Mouse (Mus musculus) testis, postnatal 14 days (tissue): Measurements from ENCODE around the gene Galnt18.
A peak's percentile ranks its signal among the peaks of the same experiment; 100 is the strongest.

Source experiments
- DNase-seq: peaks from one replicate; pipeline ENCODE4 v3.0.0; 2021; ENCODE audit warnings: low spot score

The Galnt18 gene

DNA sequence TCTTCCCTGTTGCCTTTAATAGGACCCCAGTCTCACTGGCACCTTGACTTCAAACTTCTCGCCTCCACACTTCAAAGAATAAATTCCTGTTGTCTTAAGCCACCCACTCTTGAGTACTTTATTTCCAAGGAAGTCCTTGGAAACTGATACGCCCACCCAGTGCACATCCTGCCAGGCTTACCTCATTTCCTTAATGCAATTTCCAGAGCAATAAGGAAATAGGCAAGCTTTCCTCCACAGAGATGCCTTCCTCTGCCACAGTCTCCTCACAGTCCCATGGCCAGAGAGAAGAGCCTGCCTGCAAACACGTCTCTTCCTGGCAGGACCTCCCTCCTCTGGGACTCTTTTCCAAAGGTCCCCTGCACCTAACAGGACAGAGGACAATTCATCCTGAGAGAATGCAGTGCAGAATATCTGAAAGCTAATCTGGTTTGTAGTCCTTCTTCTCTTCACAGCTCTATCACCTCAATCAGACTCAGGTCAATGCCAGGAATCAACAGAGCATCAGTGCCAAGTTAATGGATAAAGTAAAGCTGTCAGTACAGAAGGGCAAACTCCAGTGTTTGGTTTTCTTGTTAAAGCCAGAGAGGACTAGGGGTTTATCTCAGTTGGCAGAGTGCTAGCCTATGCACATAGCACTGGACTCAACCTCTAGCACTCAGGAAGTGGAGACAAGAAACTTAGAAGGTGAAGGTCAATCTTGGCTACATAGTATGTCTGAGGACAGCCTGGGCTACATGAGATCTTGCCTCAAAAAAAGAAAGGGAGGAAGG is 65.8 kb downstream of the Galnt18 start:
- DNase-seq: no peak

DNA sequence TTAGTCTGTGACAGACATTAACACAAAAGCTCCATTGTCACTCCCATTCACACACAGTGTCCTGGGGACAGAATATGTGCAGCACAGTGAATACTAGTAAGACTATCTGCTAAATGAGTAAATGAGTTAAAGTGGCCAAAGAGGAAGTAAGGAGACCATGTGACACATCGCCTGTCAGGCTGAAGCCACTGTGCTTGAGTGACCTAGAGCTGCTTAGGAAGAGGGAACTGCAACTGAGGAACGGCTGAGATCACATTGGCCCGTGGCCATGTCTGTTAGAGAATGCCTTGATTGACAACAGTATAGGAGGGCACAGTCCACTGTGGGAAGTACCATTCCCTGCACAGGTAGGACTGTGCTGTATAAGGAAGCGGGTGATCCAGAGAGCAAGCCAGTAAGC is 67.0 kb downstream of the Galnt18 start:
- DNase-seq: no peak

DNA sequence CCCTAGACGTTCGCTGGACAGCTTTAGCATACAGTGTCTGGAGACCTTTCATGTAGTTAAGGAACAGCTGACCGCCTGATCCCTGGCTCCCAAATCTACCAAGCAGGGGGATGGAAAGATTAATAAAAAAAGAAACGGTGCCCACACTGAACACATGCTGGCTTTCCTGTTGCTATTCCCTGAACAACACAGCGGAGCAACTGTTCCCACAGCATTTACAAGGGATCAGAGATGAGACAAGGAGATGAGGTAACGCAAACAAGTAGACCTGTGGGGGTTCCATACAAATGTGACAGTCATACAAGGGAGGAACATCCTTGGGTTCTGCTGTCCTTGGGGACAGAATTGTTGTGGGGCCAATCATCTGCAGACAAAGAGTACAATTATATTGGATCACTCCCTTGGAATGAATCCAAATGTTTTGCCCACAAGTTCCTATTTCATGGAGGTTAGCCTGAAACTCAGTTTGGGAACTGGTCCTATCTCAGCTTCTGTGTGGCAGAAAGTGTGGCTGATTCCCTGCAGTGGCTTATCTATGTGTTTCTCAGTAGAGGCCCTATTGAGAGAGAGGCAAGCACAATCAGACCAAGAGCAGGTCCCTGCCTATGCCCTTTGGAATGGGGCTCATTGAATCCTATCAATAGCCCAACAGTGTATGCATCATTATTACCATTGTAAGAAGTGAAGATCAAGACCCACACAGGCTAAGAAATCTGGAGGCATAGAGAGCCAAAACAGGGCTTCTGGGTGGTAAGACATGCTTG is 68.5 kb downstream of the Galnt18 start:
- peak; percentile 54 for DNase-seq

DNA sequence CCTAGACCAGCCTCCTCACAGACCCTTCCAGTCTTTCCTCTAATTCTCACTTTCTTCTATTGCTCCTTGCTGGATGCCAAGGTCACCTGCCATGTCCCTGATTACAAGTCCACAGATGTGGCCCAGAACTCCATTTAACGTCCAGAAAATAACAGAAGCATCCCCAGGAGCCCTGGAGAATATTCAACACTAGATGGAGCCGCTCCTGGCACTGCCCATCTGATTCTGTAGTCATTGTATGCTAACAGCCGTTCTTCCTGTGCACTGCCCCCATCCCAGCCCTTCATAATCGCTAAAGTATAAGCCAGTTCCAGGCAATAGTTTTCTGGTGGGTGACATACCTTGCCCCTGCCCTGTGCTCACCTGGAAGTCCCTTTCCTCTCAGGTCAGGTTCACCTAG is 69.5 kb downstream of the Galnt18 start:
- DNase-seq: no peak

DNA sequence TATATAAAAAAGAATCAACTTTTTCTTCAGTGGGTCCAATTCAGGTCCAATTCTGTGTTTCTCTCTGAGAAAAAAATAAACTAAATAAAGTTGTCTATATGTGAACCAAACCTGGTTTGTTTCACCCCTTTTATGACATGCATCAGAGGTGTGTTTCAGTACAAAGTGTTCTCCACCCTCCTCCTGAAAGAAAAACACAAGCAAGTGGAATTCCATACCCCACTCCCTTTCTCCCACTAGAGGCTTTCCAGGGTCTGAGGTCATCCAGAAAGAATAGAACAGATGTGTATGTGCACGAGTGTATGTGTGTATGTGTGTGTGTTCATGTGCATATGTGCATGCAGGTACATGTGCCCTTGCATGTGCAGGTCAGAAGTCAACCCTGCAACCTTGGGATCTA is 71.2 kb downstream of the Galnt18 start:
- DNase-seq: no peak

DNA sequence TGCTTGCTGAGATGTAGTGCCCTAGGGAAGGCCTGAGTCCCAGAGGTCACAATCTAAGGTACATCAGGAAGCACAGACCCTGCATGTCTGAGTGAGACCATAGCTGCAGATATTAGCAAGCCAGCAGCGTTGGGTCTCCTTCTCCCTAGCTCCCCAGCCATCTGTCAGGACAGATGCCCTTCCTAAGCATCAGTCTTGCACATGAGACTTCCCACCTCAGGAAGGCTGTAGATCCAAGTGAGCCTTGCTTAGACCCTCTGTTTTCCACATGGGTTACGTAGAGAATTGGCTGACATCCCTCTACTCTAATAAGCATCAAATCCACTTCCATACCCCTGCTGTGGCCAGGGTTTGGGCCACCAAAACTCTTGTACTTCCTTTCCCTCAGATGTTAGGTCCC is 76.8 kb downstream of the Galnt18 start:
- DNase-seq: no peak

DNA sequence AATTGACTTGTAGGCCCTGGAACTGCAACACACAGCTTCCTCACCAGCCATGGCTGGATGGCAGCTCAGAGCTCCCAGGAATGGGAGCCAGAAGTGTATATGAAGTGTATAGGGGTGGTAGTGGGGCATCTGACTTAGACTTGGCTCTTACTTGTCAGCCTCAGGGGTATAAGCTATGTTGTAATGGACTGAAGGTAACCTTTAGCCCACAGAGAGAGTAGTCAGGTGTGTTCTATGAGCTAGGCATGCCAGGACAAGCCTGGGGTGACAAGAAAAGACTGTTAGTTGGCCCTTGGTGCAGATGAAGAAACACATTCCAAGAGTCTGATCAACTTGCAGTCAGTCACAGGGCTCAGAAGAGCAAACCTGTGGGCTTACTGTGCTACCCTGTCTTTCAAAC is 78.0 kb downstream of the Galnt18 start:
- DNase-seq: no peak

DNA sequence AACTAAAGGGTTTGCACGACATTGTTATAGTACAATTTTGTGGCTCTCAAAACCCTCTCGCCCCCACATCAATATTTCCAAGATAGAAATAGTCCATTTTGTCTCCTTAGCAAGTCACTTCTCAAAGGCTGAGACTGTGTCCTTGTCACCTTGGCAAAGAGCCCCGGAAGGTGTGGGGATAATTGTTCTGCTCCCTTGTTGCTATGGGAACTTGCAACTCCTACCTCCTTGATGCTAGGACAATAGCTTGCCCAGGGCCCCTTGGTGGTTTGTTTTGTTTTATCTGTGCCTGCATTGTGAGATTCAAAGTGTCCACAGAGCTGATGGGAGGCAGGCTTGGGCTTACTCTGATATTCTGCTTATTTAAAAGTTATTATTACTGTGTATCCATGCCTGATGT is 80.3 kb downstream of the Galnt18 start:
- DNase-seq: no peak

DNA sequence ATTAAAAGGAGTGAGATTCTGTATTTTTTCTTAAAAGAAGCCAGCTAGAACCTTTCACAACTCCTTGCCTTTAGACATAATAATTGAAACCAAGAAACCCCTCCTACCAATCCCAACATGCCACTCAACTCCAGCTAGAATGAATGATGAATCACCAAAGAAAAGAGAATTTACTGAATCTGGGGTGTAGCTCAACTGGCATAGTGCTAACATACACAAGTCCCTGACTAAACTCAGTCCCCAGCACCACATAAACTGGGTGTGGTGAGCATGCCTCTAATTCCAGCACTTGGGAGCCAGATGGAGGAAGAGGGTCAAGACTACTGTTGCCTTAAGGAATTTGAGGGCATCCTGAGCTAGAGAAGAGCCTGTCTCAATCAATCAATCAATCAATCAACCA is 83.6 kb downstream of the Galnt18 start:
- DNase-seq: no peak

DNA sequence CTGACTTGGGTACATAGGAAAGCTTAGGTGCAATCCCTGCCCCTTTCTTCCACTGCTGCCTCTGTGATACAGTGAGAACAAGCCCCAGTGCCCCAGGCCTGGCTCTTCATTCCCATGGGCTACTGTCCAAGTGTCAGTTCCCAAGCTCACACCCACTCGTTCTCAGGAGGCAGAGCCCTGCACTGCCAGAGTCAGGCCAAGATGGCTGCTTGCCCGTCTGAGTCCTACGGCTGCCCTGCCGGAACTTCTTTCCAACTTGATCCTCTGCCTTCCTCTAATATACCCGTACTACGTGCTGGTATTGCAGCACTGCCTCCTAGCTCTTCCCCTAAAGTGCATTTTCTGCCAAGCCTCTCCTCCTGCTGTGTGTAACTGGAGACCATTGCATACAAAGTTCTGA is 85.5 kb downstream of the Galnt18 start:
- DNase-seq: no peak

DNA sequence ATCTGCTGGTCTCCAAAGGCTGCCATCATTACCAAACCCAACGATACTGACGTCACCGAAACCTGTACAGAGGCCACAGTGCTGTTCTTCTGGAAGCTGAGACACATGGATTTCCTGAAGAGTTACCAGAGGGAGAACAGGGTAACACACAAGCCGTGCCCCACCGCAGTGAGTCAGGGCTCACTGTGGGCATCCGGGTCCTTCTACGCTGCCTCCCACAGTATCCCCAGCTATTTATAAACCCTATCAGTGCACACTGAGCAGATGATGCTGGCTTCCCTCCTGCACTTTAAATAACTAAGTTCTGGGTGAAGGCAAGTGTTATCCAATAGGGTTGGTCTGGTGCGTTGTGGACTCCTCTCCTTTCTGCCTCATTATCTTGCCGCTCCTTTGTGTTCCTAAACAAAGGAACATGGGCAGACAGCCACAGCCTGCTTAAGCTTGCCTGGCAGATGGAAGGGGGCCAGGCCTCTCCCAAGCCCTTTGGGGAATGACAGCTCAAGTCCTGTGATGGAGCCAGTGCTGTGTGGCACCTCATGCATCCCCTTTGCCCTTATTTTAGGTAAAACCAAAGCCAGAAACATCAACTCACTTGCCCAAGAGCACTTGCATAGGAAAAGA is 87.0 kb downstream of the Galnt18 start:
- no peak for DNase-seq

DNA sequence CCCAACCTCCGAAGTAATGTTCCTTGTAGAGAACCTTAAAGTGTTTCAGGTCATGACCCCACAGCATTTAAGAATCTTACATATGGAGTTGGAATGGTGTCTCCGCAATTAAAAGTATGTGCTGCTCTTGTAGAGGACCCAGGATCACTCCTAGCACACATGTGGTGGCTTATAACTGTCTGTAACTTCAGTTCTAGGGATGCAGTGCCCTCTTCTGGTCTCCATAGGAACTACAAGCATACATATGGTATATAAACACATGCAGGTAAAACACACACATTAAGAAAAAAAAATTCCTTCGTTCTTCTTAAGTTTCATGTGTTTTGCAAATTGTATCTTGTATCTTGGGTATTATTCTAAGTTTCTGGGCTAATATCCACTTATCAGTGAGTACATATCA is 99.7 kb downstream of the Galnt18 start:
- DNase-seq: no peak

DNA sequence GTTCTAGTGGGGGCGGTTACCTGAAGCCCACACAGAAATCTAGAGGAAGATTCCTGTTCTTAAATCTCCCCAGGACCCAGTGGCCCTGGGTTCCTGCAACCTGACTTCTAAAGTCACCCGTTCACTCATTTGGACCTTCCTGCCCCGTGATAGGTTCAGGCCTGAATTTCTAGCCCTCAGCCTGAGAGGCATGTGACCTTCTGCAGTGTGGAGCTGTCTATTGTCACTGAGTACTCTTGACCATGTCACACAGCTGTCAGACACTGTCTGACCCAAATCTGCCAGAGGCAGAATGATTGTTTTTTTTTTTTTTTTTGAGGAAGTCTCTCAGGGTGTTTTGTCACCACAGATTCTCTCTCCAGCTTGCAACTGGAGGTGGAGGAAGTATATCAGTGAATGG is 103.3 kb downstream of the Galnt18 start:
- no peak for DNase-seq

DNA sequence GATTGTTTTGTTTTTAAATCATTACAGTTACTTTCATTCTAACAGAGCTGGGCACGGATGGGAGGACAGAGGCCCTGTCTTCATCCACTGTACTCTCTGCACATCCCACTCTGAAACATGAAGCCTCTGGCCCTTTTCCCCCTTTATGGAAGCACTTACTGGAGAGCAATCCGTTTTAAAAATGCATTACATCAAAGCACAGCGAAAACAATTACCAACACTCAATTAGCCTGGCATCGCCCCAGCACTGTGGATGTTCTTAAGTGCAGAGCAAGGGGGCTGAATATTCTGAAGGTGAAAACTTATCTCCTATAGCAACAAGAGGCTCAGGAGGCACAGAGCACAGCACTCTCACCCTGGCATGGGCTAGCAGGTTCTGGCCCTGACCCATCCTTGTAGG is 107.3 kb downstream of the Galnt18 start:
- DNase-seq: no peak

DNA sequence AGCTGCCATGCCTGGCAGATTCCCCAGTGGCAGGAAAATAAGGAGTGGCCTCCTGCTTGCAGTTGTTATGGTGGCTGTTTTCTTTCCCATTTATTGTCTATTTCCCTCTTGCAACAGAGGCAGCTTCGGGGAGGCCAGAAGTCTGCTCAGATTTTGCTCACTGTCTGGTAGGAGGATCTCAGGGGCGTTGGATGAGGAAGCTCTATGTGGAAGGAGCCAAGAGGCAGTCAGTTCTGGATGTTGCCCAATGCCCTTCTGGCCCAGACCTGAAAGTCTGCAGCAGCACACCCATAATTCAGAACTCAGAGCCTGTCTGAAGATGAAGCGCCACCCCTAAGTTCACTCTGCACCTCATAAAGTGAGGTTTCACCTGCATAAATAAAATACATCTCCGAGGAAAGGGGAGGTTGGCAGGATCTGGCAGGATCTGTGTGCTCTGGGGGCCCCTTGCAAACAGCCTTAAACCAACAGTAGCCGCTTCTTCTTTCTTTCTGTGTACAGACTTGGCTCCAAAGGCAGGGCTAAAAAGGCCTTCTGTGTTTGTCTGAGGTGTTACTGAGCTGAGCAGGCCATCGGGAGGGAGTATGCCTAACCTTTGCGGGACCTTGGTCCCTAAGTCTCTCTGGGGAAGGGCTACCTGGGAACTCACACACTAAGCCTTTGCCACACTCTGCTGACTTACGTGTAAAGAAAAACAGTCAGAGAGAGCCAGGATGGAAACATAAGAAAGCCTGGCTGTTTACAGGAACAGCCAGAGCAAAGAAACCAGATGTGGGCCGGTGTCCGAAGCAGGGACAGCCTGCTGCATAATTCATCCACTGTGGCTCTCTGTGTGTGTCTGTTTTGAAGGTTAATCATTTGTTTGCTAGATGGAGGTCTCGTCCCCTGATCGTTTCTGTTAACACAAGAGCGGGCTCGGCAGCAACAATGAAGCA is 116.4 kb downstream of the Galnt18 start:
- no peak for DNase-seq

DNA sequence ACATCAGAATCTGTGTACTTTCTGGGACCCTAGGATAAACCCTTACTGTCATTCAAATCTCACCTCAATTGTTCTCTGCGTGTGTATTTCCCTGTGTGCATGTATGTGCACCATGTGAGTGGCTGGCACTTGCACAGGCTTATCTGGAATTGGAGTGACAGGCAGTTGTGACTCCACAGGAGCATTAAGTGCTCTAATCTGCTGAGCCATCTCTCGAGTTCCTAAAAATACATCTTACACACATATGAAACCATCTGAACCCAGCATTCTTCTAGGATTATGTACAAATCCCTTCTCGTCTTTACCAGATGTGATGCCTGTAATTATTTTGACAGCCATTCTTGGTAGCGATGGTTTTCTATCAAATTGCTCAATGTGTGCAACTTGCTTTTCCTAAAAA is 121.2 kb downstream of the Galnt18 start:
- no peak for DNase-seq

DNA sequence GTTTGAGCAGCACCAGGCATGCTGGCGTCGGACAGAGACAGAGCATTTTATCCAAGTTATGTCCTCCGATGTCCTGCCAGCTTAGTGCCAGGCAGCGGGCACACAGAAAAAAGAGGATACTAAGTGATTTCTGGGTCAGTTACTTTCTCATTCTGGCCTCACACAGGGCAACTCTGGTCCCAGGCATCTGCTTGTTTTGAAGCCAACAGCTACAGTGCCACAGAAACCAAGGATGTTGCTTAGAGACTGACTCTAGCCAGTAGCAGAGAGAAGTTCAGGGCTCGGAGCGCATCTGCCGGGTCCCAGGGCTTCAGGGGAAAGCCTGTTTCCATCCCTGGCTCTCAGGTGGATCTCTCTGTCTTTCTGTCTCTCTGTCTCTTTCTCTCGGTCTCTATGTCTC is 124.8 kb downstream of the Galnt18 start:
- no peak for DNase-seq

DNA sequence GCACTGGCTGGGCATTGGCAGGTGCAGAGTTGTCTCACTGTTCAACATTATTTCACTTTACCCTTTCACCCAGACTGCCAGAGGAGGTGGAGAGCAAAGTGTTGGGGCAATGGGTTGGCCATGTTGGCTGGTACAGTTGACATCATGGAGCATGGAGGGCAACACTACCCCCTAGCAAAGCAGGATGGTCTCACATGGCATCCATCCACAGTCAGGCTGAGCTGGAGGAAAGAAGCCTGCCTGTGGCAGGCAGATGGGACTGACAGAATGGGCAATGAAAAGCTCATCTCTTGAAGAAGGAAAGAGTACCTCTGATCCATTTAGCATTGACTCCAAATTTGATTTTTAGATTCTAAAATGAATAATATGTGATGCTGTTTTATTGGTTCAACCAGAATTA is 125.3 kb downstream of the Galnt18 start:
- no peak for DNase-seq

DNA sequence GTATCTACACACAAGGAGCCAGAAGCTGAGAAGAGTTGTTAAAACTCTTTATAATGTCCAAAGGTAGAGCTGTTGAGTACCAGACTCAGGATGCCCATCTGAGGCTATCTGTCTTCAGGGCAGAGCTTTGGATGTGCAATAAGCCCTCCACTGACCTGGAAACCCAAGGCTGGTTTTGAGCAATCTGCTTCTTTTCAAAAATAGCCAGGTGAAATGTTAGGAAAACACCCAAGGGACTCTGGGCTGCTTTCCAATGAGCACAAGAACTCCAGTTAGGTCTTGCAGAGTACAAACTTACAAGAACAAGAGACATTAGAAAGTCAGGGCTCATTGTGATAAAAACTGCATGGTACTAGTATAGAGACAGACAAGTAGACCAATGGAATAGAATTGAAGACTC is 135.4 kb downstream of the Galnt18 start:
- no peak for DNase-seq

DNA sequence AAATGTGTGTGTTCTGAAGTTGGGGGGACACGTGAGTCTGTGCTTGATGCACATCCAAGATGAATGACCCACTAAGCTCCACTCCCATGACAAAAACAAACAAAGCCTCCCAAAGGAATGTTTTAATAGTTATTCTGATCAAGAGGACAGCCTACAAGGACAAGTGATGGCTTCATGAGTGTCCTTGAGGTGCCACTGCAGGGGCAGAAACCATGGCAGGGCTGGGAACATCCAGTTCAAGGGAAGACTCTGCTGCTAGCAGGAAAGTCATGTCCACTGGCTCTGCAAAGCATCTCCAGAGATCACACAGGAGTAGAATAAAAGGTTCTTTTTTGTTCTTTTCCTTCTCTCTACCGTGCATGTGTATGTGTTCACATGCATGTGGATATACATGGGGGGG is 140.9 kb downstream of the Galnt18 start:
- DNase-seq: no peak

DNA sequence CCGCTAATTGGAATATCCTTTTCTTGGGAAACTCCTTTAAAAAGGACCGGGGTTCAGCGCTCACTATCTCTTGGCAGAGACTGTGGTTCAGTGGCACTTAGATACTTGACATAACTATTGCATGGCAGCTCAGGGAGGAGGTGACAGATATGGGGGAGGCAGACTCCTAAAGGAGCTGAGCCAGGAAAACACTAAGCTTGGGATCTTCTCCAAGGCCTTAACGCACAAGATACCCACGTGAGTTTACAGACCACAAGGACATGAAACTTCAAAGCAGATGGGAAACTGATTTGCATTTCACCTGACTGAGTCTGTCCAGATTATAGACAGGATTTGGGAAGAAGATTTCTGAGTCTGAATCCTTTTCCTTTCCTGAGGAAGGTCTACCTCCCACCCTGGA is 141.3 kb downstream of the Galnt18 start:
- no peak for DNase-seq

DNA sequence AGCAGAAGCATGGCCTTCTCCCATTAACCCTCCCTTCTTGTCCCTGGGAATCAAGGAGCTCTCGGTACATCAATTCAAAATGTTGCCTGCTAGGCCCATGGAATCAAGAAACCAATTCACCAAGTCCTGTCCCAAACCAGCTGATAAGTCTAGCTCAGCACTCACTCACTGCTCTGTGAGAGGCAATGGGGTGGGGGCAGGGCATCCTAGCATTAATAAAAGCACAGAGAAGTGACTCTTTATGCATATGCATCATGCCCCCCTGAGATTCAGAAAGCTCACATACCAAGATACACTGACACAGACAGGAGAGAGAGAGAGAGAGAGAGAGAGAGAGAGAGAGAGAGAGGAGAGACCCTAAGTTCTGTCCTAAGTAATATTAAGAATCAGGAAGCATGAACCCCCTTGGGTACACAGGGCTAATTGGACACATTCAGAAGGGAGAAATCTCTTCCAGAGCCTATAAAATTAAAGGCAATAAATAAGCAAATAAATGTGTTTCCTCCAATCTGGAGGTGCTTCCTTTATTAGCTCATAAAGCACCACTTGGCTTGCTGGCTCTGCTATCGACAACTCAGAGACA is 141.8 kb downstream of the Galnt18 start:
- no peak for DNase-seq
